Mouse (Mus musculus): ENCODE measurements around the gene Prtn3. TPM values are rescaled to one million over a fixed set of nuclear protein-coding genes. Genes with fewer than 3 reads are reported as not detected.

Prtn3 gene
- total and polyA plus RNA-seq, 3 experiments: 0.30 to 0.39 TPM; not detected in 1

GRCm38 (mm10) chr10:79873715-79874289 lies 474 bp upstream of the Prtn3 start:
- dilution Hi-C loops (cut with MboI; ENCODE audit: extremely low pct_ligation_motif_present, extremely low pct_unique_long_range_greater_than_20kb, low sequenced_read_pairs) (no loop called here), in situ Hi-C loops (cut with MboI; ENCODE audit: low pct_ligation_motif_present, low pct_unique_long_range_greater_than_20kb, low sequenced_read_pairs) (no loop called here)
- Histone ChIP-seq H3K4me1 (ENCODE audit: control insufficient read depth in 1 of 2, insufficient read depth in 2 of 2) (peaks cover 10 to 23% of the 10 kb centered on the region in 2 experiments), H3K27ac (ENCODE audit: insufficient read depth, low read depth) (no peak overlapping the region), H3K4me2 (ENCODE audit: insufficient read depth, low read depth, poor library complexity, severe bottlenecking) (peak overlapping the region; percentile 59), H3K36me3 (replicated peaks in 1 of 2; ENCODE audit: control insufficient read depth in 1 of 2, insufficient read depth in 1 of 2, low read length in 1 of 2) (peaks cover 0 to 4% of the 10 kb centered on the region in 2 experiments), H3K27me3 (replicated peaks) (no peaks in the 10 kb centered on the region), H3K79me2 (replicated peaks; ENCODE audit: control insufficient read depth, extremely low read depth, insufficient read depth, poor library complexity, severe bottlenecking) (no peaks in the 10 kb centered on the region), H3K9me3 (replicated peaks; ENCODE audit: low read length) (no peaks in the 10 kb centered on the region), H3K4me3 (replicated peaks in 1 of 3; ENCODE audit: low read depth in 2 of 3, low read length in 2 of 3, poor library complexity in 1 of 3) (no peak overlapping the region), H3K9ac (ENCODE audit: insufficient read depth, low read depth) (no peak overlapping the region)
- DNase-seq (ENCODE audit: extremely low read depth): no peak
- TF ChIP-seq CHD1 (IDR thresholded peaks at IDR 0.05; ENCODE audit: low read depth, low read length): no peak
- no peak for TF ChIP-seq ZC3H11A (IDR thresholded peaks at IDR 0.05; ENCODE audit: low read depth, low read length)
- TF ChIP-seq IRF4 (IDR thresholded peaks at IDR 0.05; ENCODE audit: low read depth, low read length): no peak

- Histone ChIP-seq H3K4me2 (ENCODE audit: insufficient read depth, low read depth, poor library complexity, severe bottlenecking) (no peak overlapping the region; the same call in 1 of the 2 replicates), H3K9ac (ENCODE audit: insufficient read depth, low read depth) (no peak overlapping the region), H3K36me3 (replicated peaks in 1 of 2; ENCODE audit: control insufficient read depth in 1 of 2, insufficient read depth in 1 of 2, low read length in 1 of 2) (no peaks in the 10 kb centered on the region), H3K27me3 (replicated peaks) (no peaks in the 10 kb centered on the region), H3K9me3 (replicated peaks; ENCODE audit: low read length) (no peaks in the 10 kb centered on the region), H3K27ac (ENCODE audit: insufficient read depth, low read depth) (no peak overlapping the region), H3K4me3 (replicated peaks in 1 of 3; ENCODE audit: low read depth in 2 of 3, low read length in 2 of 3, poor library complexity in 1 of 3) (no peak overlapping the region), H3K4me1 (ENCODE audit: control insufficient read depth in 1 of 2, insufficient read depth in 2 of 2) (peaks cover 20 to 40% of the 10 kb centered on the region in 2 experiments), H3K79me2 (replicated peaks; ENCODE audit: control insufficient read depth, extremely low read depth, insufficient read depth, poor library complexity, severe bottlenecking) (no peaks in the 10 kb centered on the region)
- dilution Hi-C loops (cut with MboI; ENCODE audit: extremely low pct_ligation_motif_present, extremely low pct_unique_long_range_greater_than_20kb, low sequenced_read_pairs): no loop called here
- peak; percentile 43 for DNase-seq (ENCODE audit: extremely low read depth)
- TF ChIP-seq JUN (IDR thresholded peaks at IDR 0.05; ENCODE audit: insufficient read depth, low read depth, low read length) (no peak), MXI1 (IDR thresholded peaks at IDR 0.05; ENCODE audit: low read depth, low read length) (0 out of 2 replicates have a peak, but pooled peaks have one; percentile 28), POLR2A (IDR thresholded peaks at IDR 0.05; ENCODE audit: low read depth, low read length) (no peak), TBP (conservative IDR thresholded peaks at IDR 0.05; ENCODE audit: low read depth, low read length) (no peak), CHD2 (IDR thresholded peaks at IDR 0.05; ENCODE audit: low read length) (peak; percentile 63), ZKSCAN1 (IDR thresholded peaks at IDR 0.05; ENCODE audit: borderline replicate concordance, low read depth, low read length) (no peak), ETS1 (conservative IDR thresholded peaks at IDR 0.05; ENCODE audit: low read depth, low read length) (no peak), MAX (IDR thresholded peaks at IDR 0.05; ENCODE audit: low read length) (peak; percentile 46; the same call in 1 of the 2 replicates), ZMIZ1 (IDR thresholded peaks at IDR 0.05; ENCODE audit: low read depth, low read length) (no peak)
- in situ Hi-C loops (cut with MboI; ENCODE audit: low pct_ligation_motif_present, low pct_unique_long_range_greater_than_20kb, low sequenced_read_pairs): no loop called here
Observed at GRCm38 (mm10) chr10:79877174-79877573, 2.9 kb downstream of the Prtn3 start.

GRCm38 (mm10) chr10:79877757-79878156 lies 3.5 kb downstream of the Prtn3 start:
- peaks cover 20 to 39% of the 10 kb centered on the region in 2 experiments for H3K4me1 ChIP-seq (ENCODE audit: control insufficient read depth in 1 of 2, insufficient read depth in 2 of 2)
- no peak for TF ChIP-seq CTCF (conservative IDR thresholded peaks at IDR 0.05 in 1 of 2, IDR thresholded peaks at IDR 0.05 in 1 of 2; ENCODE audit: low read depth in 2 of 2, low read length in 2 of 2)
- no peak for TF ChIP-seq ZMIZ1 (IDR thresholded peaks at IDR 0.05; ENCODE audit: low read depth, low read length)
- no peak for TF ChIP-seq POLR2AphosphoS2 (IDR thresholded peaks at IDR 0.05; ENCODE audit: low read depth, low read length)
- TF ChIP-seq ZNF384 (IDR thresholded peaks at IDR 0.05; ENCODE audit: low read depth, low read length): no peak
- no peak for TF ChIP-seq USF2 (conservative IDR thresholded peaks at IDR 0.05; ENCODE audit: low read depth, low read length)
- no peak for TF ChIP-seq MAX (IDR thresholded peaks at IDR 0.05; ENCODE audit: low read length)
- no peak for TF ChIP-seq SIN3A (IDR thresholded peaks at IDR 0.05; ENCODE audit: low read length)
- no peak for TF ChIP-seq IRF4 (IDR thresholded peaks at IDR 0.05; ENCODE audit: low read depth, low read length)
- no peak for TF ChIP-seq GABPA (IDR thresholded peaks at IDR 0.05; ENCODE audit: insufficient replicate concordance, low read depth, low read length)
- TF ChIP-seq JUN (IDR thresholded peaks at IDR 0.05; ENCODE audit: insufficient read depth, low read depth, low read length): no peak
- no peak for TF ChIP-seq ETS1 (conservative IDR thresholded peaks at IDR 0.05; ENCODE audit: low read depth, low read length)
- TF ChIP-seq NRF1 (IDR thresholded peaks at IDR 0.05; ENCODE audit: low read depth, low read length): no peak
- TF ChIP-seq ELF1 (IDR thresholded peaks at IDR 0.05; ENCODE audit: low read depth, low read length): no peak
- TF ChIP-seq RCOR1 (conservative IDR thresholded peaks at IDR 0.05; ENCODE audit: low read depth, low read length): no peak
- no peak for TF ChIP-seq RAD21 (IDR thresholded peaks at IDR 0.05; ENCODE audit: low read depth, low read length)
- H3K9me3 ChIP-seq (replicated peaks; ENCODE audit: low read length): no peaks in the 10 kb centered on the region
- H3K4me3 ChIP-seq (replicated peaks in 1 of 3; ENCODE audit: low read depth in 2 of 3, low read length in 2 of 3, poor library complexity in 1 of 3): no peak overlapping the region
- no peaks in the 10 kb centered on the region for H3K79me2 ChIP-seq (replicated peaks; ENCODE audit: control insufficient read depth, extremely low read depth, insufficient read depth, poor library complexity, severe bottlenecking)
- H3K36me3 ChIP-seq (replicated peaks in 1 of 2; ENCODE audit: control insufficient read depth in 1 of 2, insufficient read depth in 1 of 2, low read length in 1 of 2): no peaks in the 10 kb centered on the region
- H3K27me3 ChIP-seq (replicated peaks): no peaks in the 10 kb centered on the region
- H3K27ac ChIP-seq (ENCODE audit: insufficient read depth, low read depth): no peak overlapping the region
- DNase-seq (ENCODE audit: extremely low read depth): no peak
- H3K9ac ChIP-seq (ENCODE audit: insufficient read depth, low read depth): no peak overlapping the region
- dilution Hi-C loops (cut with MboI; ENCODE audit: extremely low pct_ligation_motif_present, extremely low pct_unique_long_range_greater_than_20kb, low sequenced_read_pairs): no loop called here
- in situ Hi-C loops (cut with MboI; ENCODE audit: low pct_ligation_motif_present, low pct_unique_long_range_greater_than_20kb, low sequenced_read_pairs): no loop called here
- H3K4me2 ChIP-seq (ENCODE audit: insufficient read depth, low read depth, poor library complexity, severe bottlenecking): peak overlapping the region; percentile 8; the same call in 1 of the 2 replicates
